In the genomic region with DNA sequence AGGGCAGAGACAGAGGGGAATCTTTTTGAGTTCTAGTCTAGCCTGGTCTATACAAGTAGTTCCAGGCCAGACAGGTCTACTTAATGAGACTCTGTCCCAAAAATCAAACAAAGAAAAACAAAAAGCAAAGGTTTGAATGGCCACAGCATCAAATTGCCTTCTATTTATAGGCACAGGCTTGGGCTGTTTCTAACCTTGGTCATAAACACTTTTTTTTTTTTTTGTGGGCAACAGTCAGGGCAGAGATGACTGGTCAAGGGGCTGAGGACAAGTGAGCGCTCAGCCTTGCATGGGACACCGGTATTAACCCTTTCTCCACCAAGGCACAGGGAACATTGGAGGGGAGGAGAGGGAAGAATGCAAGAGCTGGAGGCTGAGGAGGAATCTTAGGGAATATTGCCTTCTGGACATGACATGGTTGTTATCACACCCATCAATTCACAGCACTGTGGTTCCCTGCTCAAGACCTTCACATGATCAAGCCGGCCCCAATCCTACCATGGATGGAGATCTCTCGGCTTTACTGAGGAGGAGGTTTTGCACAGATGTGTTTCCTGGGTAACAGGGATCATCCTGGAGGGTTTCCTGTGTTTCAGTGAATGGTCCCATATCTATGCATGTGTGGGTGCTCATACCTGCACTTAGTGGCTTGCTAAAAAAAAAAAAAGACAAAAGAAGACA, we compare ENCODE assay signal across 21 mouse cellular contexts.
"Had no signal": no experiment of that assay in that cellular context is flagged by ENCODE, and none has a peak within 500 bp of the region (broad histone marks: within the 10 kb centered on the region; RNA-seq: fewer than 3 reads in every experiment).

No protein-coding gene starts in this region.

- H3K27ac ChIP-seq: lung, embryonic 15.5 days; macrophage; midbrain, embryonic 10.5 days; midbrain, embryonic 12.5 days; neural tube, embryonic 12.5 days had no signal

- DNase-seq: liver, postnatal 0 days; lung, adult 2 months; lung, postnatal 14 days; lung, postnatal 36 days; midbrain, embryonic 14.5 days; retina, postnatal 1 day; right cerebral cortex, adult 18-20 months; right cerebral cortex, postnatal 25 days; right cerebral cortex, postnatal 4 days; spleen, adult 18-20 months; thymus, adult 18-20 months; thymus, postnatal 14 days; thymus, postnatal 36 days had no signal

- H3K9me3 ChIP-seq: lung, embryonic 15.5 days; midbrain, embryonic 10.5 days; midbrain, embryonic 12.5 days; neural tube, embryonic 12.5 days had no signal

- H3K4me1 ChIP-seq: lung, embryonic 15.5 days; neural tube, embryonic 12.5 days had no signal

- H3K4me2 ChIP-seq: lung, embryonic 15.5 days; midbrain, embryonic 12.5 days; neural tube, embryonic 12.5 days had no signal

- H3K4me3 ChIP-seq: lung, embryonic 15.5 days; midbrain, embryonic 10.5 days; midbrain, embryonic 12.5 days; myocyte; neural tube, embryonic 12.5 days had no signal

- H3K36me3 ChIP-seq: lung, embryonic 15.5 days; midbrain, embryonic 10.5 days; midbrain, embryonic 12.5 days; neural tube, embryonic 12.5 days had no signal

- ATAC-seq: liver, postnatal 0 days; lung, postnatal 0 days; midbrain, embryonic 16.5 days had no signal

- H3K9ac ChIP-seq: liver, postnatal 0 days; lung, embryonic 15.5 days; midbrain, embryonic 12.5 days; neural tube, embryonic 12.5 days had no signal

- H3K27me3 ChIP-seq: lung, embryonic 15.5 days; midbrain, embryonic 12.5 days; neural tube, embryonic 12.5 days had no signal
